Mouse (Mus musculus) hindbrain, embryonic 16.5 days (tissue): ENCODE data around the gene Ampd3. TPM values are rescaled to one million over a fixed set of nuclear protein-coding genes. Genes with fewer than 3 reads are reported as not detected.

Experiments used
- ATAC-seq: fragments of 200-750 bp; cut with Nextera tagmentation; 2 replicates; pipeline ENCODE4 v1.8.0; 2017; ENCODE audit warnings: moderate TSS enrichment, moderate library complexity
- H3K27ac ChIP-seq: fragments of 300-500 bp; sonication (generic); 2 replicates; pipeline ENCODE4 v1.5.1; 2014; ENCODE audit warnings: low read depth, mild to moderate bottlenecking, control low read depth, low read length, moderate library complexity
- H3K27me3 ChIP-seq: fragments of 300-500 bp; sonication (generic); replicated peaks from 2 replicates; pipeline ENCODE4 v1.6.1; 2014; ENCODE audit warnings: low read length; ENCODE audit not compliant: control insufficient read depth, insufficient read depth
- H3K36me3 ChIP-seq: fragments of 300-500 bp; sonication (generic); 2 replicates; pipeline ENCODE4 v1.6.1; 2014; ENCODE audit warnings: mild to moderate bottlenecking, low read length, moderate library complexity, mixed read lengths; ENCODE audit not compliant: control insufficient read depth, insufficient read depth
- H3K4me1 ChIP-seq: fragments of 300-500 bp; sonication (generic); 2 replicates; pipeline ENCODE4 v1.6.1; 2014; ENCODE audit warnings: low read depth, low read length; ENCODE audit not compliant: control insufficient read depth, insufficient read depth
- H3K4me2 ChIP-seq: fragments of 300-500 bp; sonication (generic); 2 replicates; pipeline ENCODE4 v1.6.1; 2014; ENCODE audit warnings: mild to moderate bottlenecking, low read length, control low read depth, moderate library complexity
- H3K4me3 ChIP-seq: fragments of 300-500 bp; sonication (generic); 2 replicates; pipeline ENCODE4 v1.5.1; 2014; ENCODE audit warnings: mild to moderate bottlenecking, low read length, control low read depth, moderate library complexity
- H3K9ac ChIP-seq: fragments of 300-500 bp; sonication (generic); 2 replicates; pipeline ENCODE4 v1.6.1; 2014; ENCODE audit warnings: low read depth, mild to moderate bottlenecking, control low read depth, low read length, moderate library complexity
- H3K9me3 ChIP-seq: fragments of 300-500 bp; sonication (generic); 2 replicates; pipeline ENCODE4 v1.6.1; 2014; ENCODE audit warnings: mild to moderate bottlenecking, low read length, moderate library complexity; ENCODE audit not compliant: control insufficient read depth
- WGBS: fragments of 180-500 bp; shearing (Covaris S2); extraction: QIAGEN DNeasy Blood & Tissue Kit; methylation state at CpG from one replicate; pipeline ENCODE4 v1.1.7; 2014; 5-methylcytosine and 5-hydroxymethylcytosine counted together
- polyA plus RNA-seq: library from polyadenylated mRNA; unstranded; fragments of >200 nt; fragmentation: Nextera tagmentation; extraction: Ambion mirVana; gene quantifications from 2 replicates; pipeline ENCODE4 v1.2.1, GENCODE M21; 2015

Ampd3 gene
- polyA plus RNA-seq, 1 experiment from 2014 or later, result 14.3 TPM

DNA sequence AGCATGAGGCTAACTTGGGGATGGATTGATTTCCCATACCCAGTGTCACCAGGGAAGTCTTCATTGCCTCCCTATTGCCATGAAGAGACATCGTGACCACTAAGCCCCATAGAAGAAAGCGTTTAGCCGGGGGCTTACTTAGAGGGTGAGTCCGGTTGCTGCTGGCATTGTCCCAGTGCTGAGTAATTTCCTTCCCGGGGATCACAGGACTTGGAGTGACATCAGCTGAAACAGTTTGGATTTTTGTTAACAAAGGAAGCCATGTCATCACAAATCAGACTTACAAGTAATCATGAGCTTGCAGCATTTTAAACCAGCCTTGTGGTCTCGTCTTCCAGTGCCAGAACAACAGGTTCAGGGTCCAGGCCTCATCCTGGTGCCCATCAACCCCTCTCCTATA is 19.3 kb downstream of the Ampd3 start:
- Histone ChIP-seq H3K4me1 (no peaks in the 10 kb centered on the region; the same call in 1 of the 2 replicates), H3K27me3 (no peaks in the 10 kb centered on the region), H3K9ac (no peak overlapping the region), H3K36me3 (no peaks in the 10 kb centered on the region; the same call in 1 of the 2 replicates), H3K27ac (no peak overlapping the region), H3K4me2 (no peak overlapping the region), H3K4me3 (no peak overlapping the region), H3K9me3 (no peaks in the 10 kb centered on the region)
- ATAC-seq, result no peak
- WGBS, result 80% methylated on average over 6 of the region's 6 CpGs

DNA sequence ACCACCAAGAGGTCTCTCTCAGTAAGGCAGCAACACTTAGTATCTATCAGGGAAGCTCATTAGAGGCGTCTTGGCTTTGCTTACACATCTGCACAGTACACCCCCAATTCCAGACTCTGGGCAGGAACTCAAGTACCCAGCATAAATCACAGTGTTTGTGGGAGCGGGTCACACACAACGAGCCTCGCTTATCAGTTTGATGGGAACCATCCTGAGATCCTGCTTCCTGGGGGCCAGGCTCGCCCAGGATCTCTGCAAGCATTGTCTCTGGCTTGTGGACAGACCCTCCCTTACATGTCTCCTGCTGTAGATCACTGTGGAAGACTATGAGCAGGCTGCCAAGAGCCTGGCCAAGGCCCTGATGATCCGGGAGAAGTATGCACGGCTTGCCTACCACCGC is 22.9 kb downstream of the Ampd3 start:
- no peak overlapping the region for H3K27ac ChIP-seq
- H3K36me3 ChIP-seq, result no peaks in the 10 kb centered on the region; the same call in 1 of the 2 replicates
- no peak overlapping the region for H3K9ac ChIP-seq
- no peaks in the 10 kb centered on the region for H3K4me1 ChIP-seq
- no peak for ATAC-seq
- no peaks in the 10 kb centered on the region for H3K27me3 ChIP-seq
- no peaks in the 10 kb centered on the region for H3K9me3 ChIP-seq
- no peak overlapping the region for H3K4me2 ChIP-seq
- no peak overlapping the region for H3K4me3 ChIP-seq
- WGBS, result 90% methylated on average over 8 of the region's 8 CpGs

GRCm38 (mm10) chr7:110792201-110792600 is 24.2 kb downstream of the Ampd3 start:
- no peak overlapping the region for H3K27ac ChIP-seq
- H3K4me2 ChIP-seq, result no peak overlapping the region
- ATAC-seq, result no peak
- H3K4me3 ChIP-seq, result no peak overlapping the region
- H3K4me1 ChIP-seq, result no peaks in the 10 kb centered on the region
- no peaks in the 10 kb centered on the region for H3K9me3 ChIP-seq
- no peaks in the 10 kb centered on the region for H3K27me3 ChIP-seq
- H3K9ac ChIP-seq, result no peak overlapping the region
- H3K36me3 ChIP-seq, result no peaks in the 10 kb centered on the region; the same call in 1 of the 2 replicates
- 91% methylated on average over 5 of the region's 5 CpGs for WGBS

DNA sequence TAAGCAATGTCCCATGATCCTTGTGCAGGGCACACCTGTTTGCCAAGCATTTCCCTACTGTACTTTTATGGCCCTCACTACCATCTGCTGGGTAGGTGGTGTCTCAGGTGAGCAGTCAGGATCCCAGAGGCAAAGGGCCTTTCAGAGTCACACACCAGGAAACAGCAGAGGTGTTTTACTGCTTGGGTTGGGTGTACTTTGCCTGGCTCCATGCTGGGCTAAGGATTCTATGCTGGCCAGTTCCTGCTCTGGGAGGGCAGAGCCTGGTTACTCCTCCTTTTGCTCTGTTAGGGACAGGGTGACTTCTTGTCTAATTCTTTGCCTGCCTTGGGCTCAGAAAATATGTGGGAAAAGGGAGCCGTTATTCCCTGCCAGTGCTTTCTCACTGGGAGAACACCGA is 24.8 kb downstream of the Ampd3 start:
- no peak overlapping the region for H3K4me3 ChIP-seq
- H3K9ac ChIP-seq, result no peak overlapping the region
- no peak overlapping the region for H3K4me2 ChIP-seq
- H3K9me3 ChIP-seq, result no peaks in the 10 kb centered on the region
- no peak for ATAC-seq
- H3K4me1 ChIP-seq, result no peaks in the 10 kb centered on the region
- H3K27me3 ChIP-seq, result no peaks in the 10 kb centered on the region
- no peaks in the 10 kb centered on the region; the same call in 1 of the 2 replicates for H3K36me3 ChIP-seq
- 83% methylated on average over 2 of the region's 2 CpGs for WGBS
- H3K27ac ChIP-seq, result no peak overlapping the region

- no peak overlapping the region for H3K4me2 ChIP-seq
- H3K27ac ChIP-seq, result no peak overlapping the region
- 78% methylated on average over 4 of the region's 4 CpGs for WGBS
- H3K9ac ChIP-seq, result no peak overlapping the region
- ATAC-seq, result no peak
- no peaks in the 10 kb centered on the region for H3K4me1 ChIP-seq
- H3K36me3 ChIP-seq, result no peaks in the 10 kb centered on the region; the same call in 1 of the 2 replicates
- no peaks in the 10 kb centered on the region for H3K9me3 ChIP-seq
- no peak overlapping the region for H3K4me3 ChIP-seq
- no peaks in the 10 kb centered on the region for H3K27me3 ChIP-seq
Measured at GRCm38 (mm10) chr7:110794722-110795121, 26.7 kb downstream of the Ampd3 start.

DNA sequence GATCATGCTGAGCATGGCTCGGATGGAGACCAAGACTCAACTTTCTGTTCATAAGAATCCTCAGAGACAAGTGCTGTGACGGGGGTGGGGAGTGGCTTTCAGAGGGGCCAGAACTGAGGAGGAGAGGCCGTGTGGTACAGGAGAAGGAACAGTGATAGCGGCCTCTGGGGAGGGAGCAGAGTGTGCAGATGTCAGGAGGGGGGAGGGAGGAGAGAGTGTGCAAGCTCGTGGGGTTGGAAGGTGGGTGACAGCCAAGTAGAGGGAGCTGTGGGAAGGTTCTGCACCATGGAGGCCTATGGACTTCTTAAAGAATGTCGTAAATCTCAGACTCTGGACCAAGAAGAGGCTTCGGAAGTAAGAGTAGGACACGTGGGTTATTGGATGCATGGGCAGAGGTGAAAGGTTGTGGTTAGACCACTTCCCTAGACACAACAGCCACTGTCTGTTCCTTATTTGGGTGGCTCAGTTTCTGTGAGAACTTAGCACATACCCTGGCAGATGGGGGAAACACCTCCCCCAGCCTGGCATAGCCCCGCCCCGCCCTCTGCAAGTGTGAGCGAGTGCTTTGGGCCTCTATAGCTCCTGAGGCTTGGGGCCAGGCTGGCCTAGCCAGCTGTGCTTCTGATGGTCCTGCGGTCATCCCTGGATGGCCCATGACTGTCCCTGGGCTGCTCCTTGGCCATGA is 28.5 kb downstream of the Ampd3 start:
- no peak overlapping the region for H3K27ac ChIP-seq
- H3K4me1 ChIP-seq, result peaks cover 3% of the 10 kb centered on the region; the same call in 1 of the 2 replicates
- H3K4me3 ChIP-seq, result no peak overlapping the region
- H3K9ac ChIP-seq, result no peak overlapping the region
- H3K27me3 ChIP-seq, result no peaks in the 10 kb centered on the region
- H3K4me2 ChIP-seq, result no peak overlapping the region
- no peaks in the 10 kb centered on the region for H3K9me3 ChIP-seq
- ATAC-seq, result 0 out of 2 replicates have a peak, but pooled peaks have one; percentile 18
- no peaks in the 10 kb centered on the region for H3K36me3 ChIP-seq
- WGBS, result 70% methylated on average over 12 of the region's 12 CpGs

DNA sequence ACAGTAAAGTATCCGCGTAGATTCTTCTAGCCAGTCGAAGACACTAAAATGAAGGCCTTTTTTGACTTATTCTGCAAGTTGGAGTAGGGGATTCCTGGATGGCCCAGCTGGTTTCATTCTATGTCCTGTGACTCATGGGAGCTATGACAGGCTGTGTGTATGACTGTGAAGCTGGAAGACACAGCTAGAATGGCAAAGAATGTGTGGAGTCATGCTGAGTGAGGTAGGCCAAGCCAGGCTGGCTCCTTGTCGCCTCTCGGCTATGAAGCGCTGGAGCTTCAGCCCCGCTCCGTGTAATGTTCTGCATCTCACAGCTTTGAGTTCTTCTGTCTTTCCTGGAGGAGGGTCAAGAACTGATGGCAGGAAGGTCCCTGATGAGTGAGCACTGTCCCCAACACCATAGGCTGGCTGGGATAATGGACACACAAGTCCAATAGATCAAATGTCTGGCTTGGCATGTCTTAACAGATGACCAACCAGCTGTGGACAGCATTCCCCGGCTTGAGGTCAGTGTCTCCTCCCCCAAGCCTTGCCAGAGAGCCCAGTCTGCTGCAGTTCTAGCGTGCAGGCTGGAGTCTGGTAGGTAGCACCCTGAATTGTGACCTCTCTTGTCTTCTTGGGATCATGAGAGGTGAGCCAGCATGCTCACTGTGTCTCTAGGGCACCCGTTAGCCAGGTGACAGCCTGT is 29.9 kb downstream of the Ampd3 start:
- H3K27me3 ChIP-seq, result no peaks in the 10 kb centered on the region
- H3K27ac ChIP-seq, result no peak overlapping the region
- H3K4me3 ChIP-seq, result no peak overlapping the region
- no peaks in the 10 kb centered on the region for H3K9me3 ChIP-seq
- H3K4me2 ChIP-seq, result no peak overlapping the region
- H3K9ac ChIP-seq, result no peak overlapping the region
- H3K36me3 ChIP-seq, result no peaks in the 10 kb centered on the region
- no peak for ATAC-seq
- WGBS, result 75% methylated on average over 11 of the region's 11 CpGs
- H3K4me1 ChIP-seq, result peaks cover 3% of the 10 kb centered on the region; the same call in 1 of the 2 replicates

DNA sequence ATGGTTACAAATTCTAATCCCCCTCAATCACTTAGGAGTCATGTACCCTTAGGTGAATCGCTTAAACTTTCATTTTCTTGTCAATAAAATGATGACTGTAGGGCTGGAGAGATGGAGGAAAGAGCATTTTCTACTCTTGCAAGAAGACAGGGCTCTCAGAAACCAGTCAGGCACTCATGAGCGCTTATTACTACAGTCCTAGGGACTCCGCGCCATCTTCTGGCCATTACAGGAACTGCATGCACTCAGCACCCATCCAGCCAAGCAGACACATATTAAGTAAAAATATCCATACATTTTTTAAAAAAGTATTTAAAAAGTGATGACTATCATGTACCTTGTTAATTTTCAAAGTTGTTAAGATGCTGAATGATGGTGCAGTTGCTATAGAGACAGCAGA is 33.0 kb downstream of the Ampd3 start:
- H3K4me1 ChIP-seq, result peaks cover 6% of the 10 kb centered on the region
- H3K27ac ChIP-seq, result no peak overlapping the region
- no peaks in the 10 kb centered on the region for H3K27me3 ChIP-seq
- H3K4me2 ChIP-seq, result no peak overlapping the region
- H3K4me3 ChIP-seq, result no peak overlapping the region
- no peaks in the 10 kb centered on the region for H3K9me3 ChIP-seq
- ATAC-seq, result peak; percentile 50
- 2% methylated on average over 4 of the region's 4 CpGs for WGBS
- H3K9ac ChIP-seq, result no peak overlapping the region
- no peaks in the 10 kb centered on the region for H3K36me3 ChIP-seq

DNA sequence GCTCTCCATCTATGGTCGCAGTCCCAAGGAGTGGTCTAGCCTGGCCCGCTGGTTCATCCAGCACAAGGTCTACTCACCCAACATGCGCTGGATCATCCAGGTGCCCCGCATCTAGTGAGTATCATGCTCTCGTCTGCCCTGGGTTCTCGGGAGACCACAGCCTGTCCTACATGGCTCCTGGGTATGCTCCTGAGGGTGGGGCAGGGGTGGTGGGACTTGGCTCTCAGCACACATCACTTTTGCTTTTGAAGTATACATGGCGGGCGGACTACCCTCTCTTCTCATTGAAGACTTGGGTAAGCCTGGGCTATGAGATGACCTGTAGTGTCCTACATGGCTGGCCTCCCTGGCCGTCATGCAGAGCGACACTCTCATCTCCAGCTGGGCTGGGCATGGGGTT is 35.1 kb downstream of the Ampd3 start:
- Histone ChIP-seq H3K4me3 (no peak overlapping the region), H3K9me3 (no peaks in the 10 kb centered on the region), H3K27ac (no peak overlapping the region), H3K27me3 (no peaks in the 10 kb centered on the region), H3K36me3 (no peaks in the 10 kb centered on the region), H3K4me1 (peaks cover 6% of the 10 kb centered on the region), H3K4me2 (no peak overlapping the region), H3K9ac (no peak overlapping the region)
- 97% methylated on average over 10 of the region's 10 CpGs for WGBS
- no peak for ATAC-seq
